Mouse (Mus musculus): ENCODE measurements around the gene Galr3.
"Not testable (repeated sequence)": the region's sequence is repeated elsewhere in the genome, so short reads cannot be mapped to it uniquely, and the experiment has no call there.

The Galr3 gene

DNA sequence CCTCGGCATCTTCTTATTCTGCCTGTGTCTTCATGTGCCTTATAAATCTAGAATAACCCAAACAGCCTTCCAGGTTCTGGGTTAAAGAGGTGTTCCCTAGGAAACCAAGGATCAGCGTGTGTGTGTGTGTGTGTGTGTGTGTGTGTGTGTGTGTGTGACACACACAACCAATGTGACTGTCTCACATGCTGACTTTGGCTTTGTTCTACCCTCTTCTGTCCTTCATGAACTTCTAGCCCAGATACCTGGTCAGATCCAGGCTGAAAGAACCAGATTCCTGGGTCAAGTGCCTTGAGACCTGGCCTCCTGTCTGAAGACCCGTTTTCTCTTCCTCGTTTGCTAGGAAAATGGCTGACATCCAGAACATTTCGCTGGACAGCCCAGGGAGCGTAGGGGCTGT is at the start of gene Galr3:
Galr3 (plus strand) TSS at position 301 of the 400 bp plus-strand sequence.
- DNase-seq (ENCODE audit: low spot score in 2 of 2), result no peak

- no peak for DNase-seq (ENCODE audit: low spot score in 2 of 2)
Measured at GRCm38 (mm10) chr15:78992235-78992634, 49.5 kb upstream of the Galr3 start.

- no peak for DNase-seq (ENCODE audit: low spot score in 2 of 2)
Measured at GRCm38 (mm10) chr15:78992925-78993324, 48.8 kb upstream of the Galr3 start.

- no peak for DNase-seq (ENCODE audit: low spot score in 2 of 2)
Measured at GRCm38 (mm10) chr15:78995916-78996315, 45.8 kb upstream of the Galr3 start.

DNA sequence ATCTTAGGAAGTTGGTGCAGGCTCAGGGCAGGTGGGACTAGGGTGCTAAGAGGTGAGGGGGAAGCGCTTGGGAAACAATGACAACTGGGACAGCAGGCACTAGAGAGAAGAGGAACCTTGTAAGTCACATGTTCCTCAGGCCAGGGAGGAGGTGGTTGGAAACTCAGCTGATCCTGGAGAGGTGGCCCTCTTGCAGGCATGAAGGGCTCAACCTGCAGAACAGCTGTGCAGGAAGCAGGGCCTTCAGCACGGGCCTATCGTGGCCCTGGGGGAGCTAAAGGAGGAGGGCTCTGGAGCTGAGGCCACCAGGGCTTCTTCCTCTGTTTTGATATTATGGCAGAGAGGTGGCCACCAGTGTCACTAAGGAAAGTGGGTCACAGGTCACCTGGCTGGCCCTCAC is 45.0 kb upstream of the Galr3 start:
- DNase-seq (ENCODE audit: low spot score in 2 of 2), result no peak

- DNase-seq (ENCODE audit: low spot score in 2 of 2), result no peak
Measured at GRCm38 (mm10) chr15:78998348-78998747, 43.3 kb upstream of the Galr3 start.

DNA sequence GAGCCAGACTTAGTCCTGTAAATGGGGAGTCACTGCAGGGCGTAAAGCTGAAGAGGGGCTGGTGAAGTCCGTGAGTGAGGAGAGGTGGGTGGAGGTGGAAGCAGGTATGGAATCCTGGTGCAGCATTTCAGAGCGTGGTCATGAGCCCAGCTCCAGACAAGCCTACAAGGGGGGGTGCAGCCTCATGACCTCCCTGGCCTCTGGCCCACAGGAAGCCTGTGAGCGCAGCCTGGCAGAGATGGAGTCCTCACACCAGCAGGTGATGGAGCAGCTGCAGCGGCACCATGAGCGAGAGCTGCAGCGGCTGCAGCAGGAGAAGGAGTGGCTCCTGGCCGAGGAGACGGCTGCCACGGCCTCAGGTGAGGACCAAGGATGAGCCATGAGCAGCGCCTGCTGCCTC is 42.1 kb upstream of the Galr3 start:
- no peak for DNase-seq (ENCODE audit: low spot score in 2 of 2)

DNA sequence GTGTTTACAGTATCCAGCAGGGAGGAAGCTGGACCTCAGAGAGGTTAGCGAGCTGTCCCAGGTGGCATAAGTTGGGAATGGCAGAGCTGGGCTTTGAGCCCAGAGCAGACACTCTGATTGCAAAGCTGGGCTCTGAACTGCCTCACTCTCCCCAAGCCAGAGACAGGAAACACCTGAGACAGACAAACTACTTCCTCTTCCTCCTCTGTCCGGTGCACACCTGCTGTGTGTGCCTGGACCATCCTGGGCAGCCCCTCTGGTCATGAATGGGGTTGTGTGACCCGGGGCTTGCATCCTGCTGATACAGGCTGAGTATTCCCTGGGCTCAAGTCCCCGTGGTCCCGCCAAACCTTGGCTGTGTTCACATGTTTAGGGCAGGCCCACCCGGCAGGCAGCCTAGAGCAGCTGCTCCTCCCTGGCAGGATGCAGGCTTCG is 41.3 kb upstream of the Galr3 start:
- DNase-seq (ENCODE audit: low spot score in 2 of 2), result no peak

- DNase-seq (ENCODE audit: low spot score in 2 of 2), result no peak
Measured at GRCm38 (mm10) chr15:79001559-79001958, 40.1 kb upstream of the Galr3 start.

- DNase-seq (ENCODE audit: low spot score in 2 of 2), result no peak
Measured at GRCm38 (mm10) chr15:79002036-79002435, 39.6 kb upstream of the Galr3 start.

DNA sequence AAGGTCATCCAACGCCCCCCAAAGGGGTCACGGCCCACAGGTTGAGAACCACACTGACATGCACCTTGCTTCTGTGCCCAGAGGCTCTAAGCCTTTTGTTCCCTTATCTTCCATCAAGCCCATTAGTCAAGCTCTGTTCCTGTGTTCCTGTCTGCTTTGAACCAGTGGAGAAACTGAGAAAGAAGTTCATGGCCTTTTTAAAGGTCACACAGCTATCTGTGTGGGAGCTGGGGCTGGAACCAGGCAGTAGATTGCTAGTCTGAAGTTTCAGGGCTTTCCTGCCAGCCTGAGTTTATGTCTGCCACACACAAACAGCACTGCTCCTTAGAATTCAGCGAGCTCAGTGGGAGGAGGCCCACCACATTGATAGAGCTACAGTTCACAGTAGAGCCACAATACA is 38.6 kb upstream of the Galr3 start:
- DNase-seq (ENCODE audit: low spot score in 2 of 2), result no peak

DNA sequence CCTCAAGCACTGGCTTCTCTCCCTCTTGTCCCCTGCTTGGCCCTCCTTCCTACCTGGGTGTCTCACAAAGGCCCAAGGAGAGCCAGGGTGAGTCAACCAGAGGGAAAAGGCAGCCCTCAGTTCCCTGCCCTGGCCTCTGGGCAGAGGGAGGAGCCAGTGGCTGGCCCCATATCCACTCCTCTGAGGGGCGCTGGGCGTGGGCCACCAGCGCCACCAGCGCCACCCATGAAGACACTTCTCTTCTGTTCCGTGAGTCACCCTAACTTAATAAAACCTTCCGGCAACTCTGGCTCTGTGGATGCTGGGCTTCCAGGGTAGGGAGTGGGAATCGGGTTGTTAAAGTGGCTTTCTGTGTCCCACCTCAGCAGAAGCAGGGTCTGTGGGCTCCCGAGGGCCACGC is 36.1 kb upstream of the Galr3 start:
- no peak for DNase-seq (ENCODE audit: low spot score in 2 of 2)

DNA sequence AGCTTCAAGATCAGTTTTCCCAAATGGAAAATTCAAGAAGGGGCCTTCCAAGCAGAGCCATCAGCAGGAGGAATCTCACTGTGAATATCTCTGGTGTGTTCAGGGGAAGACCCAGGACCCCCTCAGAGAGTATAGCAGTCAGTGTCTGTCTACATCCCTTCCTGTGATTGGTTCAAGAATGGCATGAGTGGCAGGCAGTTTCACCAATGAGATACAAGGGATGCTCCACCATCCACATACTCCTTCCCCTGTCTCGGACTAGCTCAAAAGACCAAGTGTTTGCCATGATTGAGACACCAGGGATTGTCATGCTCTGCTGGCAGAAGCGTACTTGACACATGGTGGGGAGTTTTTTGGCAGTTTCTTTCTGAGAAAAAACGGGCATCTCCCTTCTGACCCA is 35.0 kb upstream of the Galr3 start:
- DNase-seq (ENCODE audit: low spot score in 2 of 2), result no peak

GRCm38 (mm10) chr15:79007059-79007458 is 34.6 kb upstream of the Galr3 start:
- DNase-seq (ENCODE audit: low spot score in 2 of 2), result no peak

GRCm38 (mm10) chr15:79007836-79008235 is 33.8 kb upstream of the Galr3 start:
- not testable (repeated sequence) for DNase-seq (ENCODE audit: low spot score in 2 of 2)

- no peak for DNase-seq (ENCODE audit: low spot score in 2 of 2)
Measured at GRCm38 (mm10) chr15:79009734-79010133, 32.0 kb upstream of the Galr3 start.

DNA sequence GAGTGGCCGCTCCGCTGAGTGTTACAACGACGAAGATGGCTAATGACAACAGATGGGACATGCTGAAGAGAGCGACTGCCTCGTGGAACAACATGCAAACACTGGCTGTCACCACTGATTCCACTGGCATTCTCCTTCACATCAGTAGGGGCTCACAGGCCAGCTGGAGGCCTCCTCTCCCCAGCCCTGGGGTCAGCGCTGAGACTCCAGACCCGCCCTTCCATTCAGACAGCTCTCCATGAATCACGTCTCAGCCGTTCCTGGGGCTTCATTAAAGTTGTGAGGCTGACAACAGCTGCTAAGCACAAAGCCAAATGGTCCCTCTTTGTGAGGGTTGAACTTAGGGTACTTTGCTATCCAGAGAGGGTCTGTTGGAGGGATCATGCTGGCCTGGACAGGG is 30.1 kb upstream of the Galr3 start:
- DNase-seq (ENCODE audit: low spot score in 2 of 2), result no peak

DNA sequence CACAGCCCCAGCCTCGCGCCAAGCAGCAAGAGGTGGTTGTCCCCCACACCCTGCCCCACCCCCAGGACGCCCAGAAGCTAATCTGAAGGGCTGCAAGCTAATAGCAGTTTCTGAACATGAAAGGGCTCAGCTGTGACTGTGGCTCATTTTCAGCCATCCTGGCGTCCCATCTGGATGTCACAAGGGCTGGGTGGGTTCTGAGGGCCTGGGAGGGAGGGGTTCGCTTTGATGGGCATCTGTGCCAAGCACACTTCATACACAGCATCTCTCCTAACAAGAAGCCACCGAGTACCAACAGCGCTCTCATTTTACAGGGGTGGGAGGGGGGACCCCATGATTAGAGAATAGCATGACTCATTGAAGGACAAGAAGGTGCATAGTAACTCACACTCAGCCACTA is 28.3 kb upstream of the Galr3 start:
- DNase-seq (ENCODE audit: low spot score in 2 of 2), result no peak

GRCm38 (mm10) chr15:79018191-79018590 is 23.5 kb upstream of the Galr3 start:
- DNase-seq (ENCODE audit: low spot score in 2 of 2), result no peak

DNA sequence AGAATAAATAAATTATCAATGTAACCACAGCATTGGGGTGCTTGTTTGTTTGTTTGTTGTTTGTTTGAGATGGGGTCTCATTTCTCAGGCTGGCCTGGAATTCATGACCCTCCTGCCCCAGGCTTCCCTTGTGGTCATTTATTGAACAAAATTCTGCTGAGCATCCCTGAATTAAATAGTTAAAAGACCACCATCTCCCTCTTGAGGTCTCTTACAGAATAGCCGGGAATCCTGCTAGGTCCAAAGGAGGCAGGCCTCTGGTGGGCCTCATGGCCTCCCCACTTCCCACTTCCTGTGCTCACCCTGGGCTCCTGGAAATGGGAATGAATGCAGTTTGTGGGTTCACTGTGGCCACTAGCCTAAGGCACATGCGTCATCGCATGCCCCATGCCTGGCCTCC is 22.8 kb upstream of the Galr3 start:
- no peak for DNase-seq (ENCODE audit: low spot score in 2 of 2)

- DNase-seq (ENCODE audit: low spot score in 2 of 2), result no peak
Measured at GRCm38 (mm10) chr15:79022671-79023230, 18.9 kb upstream of the Galr3 start.

DNA sequence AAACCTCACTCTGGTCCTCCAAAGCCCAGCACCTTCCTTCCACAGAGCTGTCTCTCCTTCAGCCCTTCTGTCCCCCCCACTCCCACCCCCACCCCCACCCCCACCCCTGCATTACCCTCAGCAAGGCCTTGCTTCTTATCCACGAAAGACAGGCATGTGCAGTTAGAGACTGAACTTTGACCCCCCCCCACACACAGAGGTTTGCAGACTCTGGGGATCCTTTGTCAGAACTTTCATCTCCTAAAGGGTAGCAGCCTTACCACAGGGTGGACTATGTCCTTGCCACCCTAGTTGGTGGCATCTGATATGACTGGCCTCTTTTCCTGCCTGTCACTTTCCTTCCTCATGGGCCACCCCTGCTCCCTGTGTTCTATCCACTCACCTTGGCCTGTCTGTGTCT is 18.3 kb upstream of the Galr3 start:
- DNase-seq (ENCODE audit: low spot score in 2 of 2), result no peak

- DNase-seq (ENCODE audit: low spot score in 2 of 2), result no peak
Measured at GRCm38 (mm10) chr15:79025687-79026308, 15.9 kb upstream of the Galr3 start.
